Mouse (Mus musculus) hindbrain, embryonic 11.5 days (tissue): ENCODE measurements around the gene Wdr62. TPM values are rescaled to one million over a fixed set of nuclear protein-coding genes. Genes with fewer than 3 reads are reported as not detected.

Source experiments
- ATAC-seq: fragments of 200-750 bp; cut with Nextera tagmentation; 2 replicates; pipeline ENCODE4 v1.8.0; 2017; ENCODE audit warnings: mild to moderate bottlenecking, moderate TSS enrichment, moderate library complexity; ENCODE audit not compliant: low FRiP score
- DNase-seq: peaks from one replicate; pipeline ENCODE4 v3.0.0-alpha.2; 2015; ENCODE audit warnings: low spot score
- H3K27ac ChIP-seq: fragments of 300-500 bp; sonication (generic); 2 replicates; pipeline ENCODE4 v1.5.1; 2014; ENCODE audit warnings: mild to moderate bottlenecking, low read depth, low read length
- H3K27me3 ChIP-seq: fragments of 300-500 bp; sonication (generic); 2 replicates; pipeline ENCODE4 v1.6.1; 2014; ENCODE audit warnings: mild to moderate bottlenecking, low read length, moderate library complexity, mixed read lengths; ENCODE audit not compliant: control insufficient read depth, insufficient read depth
- H3K36me3 ChIP-seq: fragments of 300-500 bp; sonication (generic); 2 replicates; pipeline ENCODE4 v1.6.1; 2014; ENCODE audit warnings: mild to moderate bottlenecking, low read length, moderate library complexity, mixed read lengths; ENCODE audit not compliant: control insufficient read depth, insufficient read depth
- H3K4me1 ChIP-seq: fragments of 300-500 bp; sonication (generic); replicated peaks from 2 replicates; pipeline ENCODE4 v1.6.1; 2014; ENCODE audit warnings: low read length, mixed read lengths; ENCODE audit not compliant: control insufficient read depth, insufficient read depth
- H3K4me2 ChIP-seq: fragments of 300-500 bp; sonication (generic); replicated peaks from 2 replicates; pipeline ENCODE4 v1.6.1; 2014; ENCODE audit warnings: mild to moderate bottlenecking, low read depth, low read length
- H3K4me3 ChIP-seq: fragments of 300-500 bp; sonication (generic); 2 replicates; pipeline ENCODE4 v1.5.1; 2014; ENCODE audit warnings: low read depth, low read length
- H3K9ac ChIP-seq: fragments of 300-500 bp; sonication (generic); 2 replicates; pipeline ENCODE4 v1.6.1; 2014; ENCODE audit warnings: low read depth, low read length
- H3K9me3 ChIP-seq: fragments of 300-500 bp; sonication (generic); 2 replicates; pipeline ENCODE4 v1.6.1; 2016; ENCODE audit warnings: low read length; ENCODE audit not compliant: control insufficient read depth
- WGBS: fragments of 180-500 bp; shearing (Covaris S2); extraction: QIAGEN DNeasy Blood & Tissue Kit; methylation state at CpG from one replicate; pipeline ENCODE4 v1.1.7; 2014; 5-methylcytosine and 5-hydroxymethylcytosine counted together
- polyA plus RNA-seq: library from polyadenylated mRNA; unstranded; fragments of >200 nt; fragmentation: Nextera tagmentation; extraction: Ambion mirVana; gene quantifications from 2 replicates; pipeline ENCODE4 v1.2.1, GENCODE M21; 2014

Gene Wdr62
- polyA plus RNA-seq, 1 experiment from 2014 or later, result 5.9 TPM

- Histone ChIP-seq H3K27me3 (no peaks in the 10 kb centered on the region), H3K27ac (peak overlapping the region; percentile 84), H3K4me2 (peak overlapping the region; percentile 79), H3K9ac (peak overlapping the region; percentile 59), H3K4me3 (peak overlapping the region; percentile 67), H3K9me3 (no peaks in the 10 kb centered on the region), H3K4me1 (no peaks in the 10 kb centered on the region), H3K36me3 (no peaks in the 10 kb centered on the region)
- DNase-seq (peak; percentile 89), ATAC-seq (peak; percentile 87)
- WGBS, result under 1% methylated on average over 20 of the region's 20 CpGs
Observed at GRCm38 (mm10) chr7:30280670-30281138, 485 bp upstream of the Wdr62 start.

GRCm38 (mm10) chr7:30279536-30279935 lies 683 bp downstream of the Wdr62 start:
- no peaks in the 10 kb centered on the region for H3K4me1 ChIP-seq
- peak overlapping the region; percentile 67 for H3K4me3 ChIP-seq
- WGBS, result 0% methylated on average over 6 of the region's 6 CpGs
- no peak for DNase-seq
- no peaks in the 10 kb centered on the region for H3K9me3 ChIP-seq
- peak overlapping the region; percentile 84; the same call in 1 of the 2 replicates for H3K27ac ChIP-seq
- peak; percentile 17; the same call in 1 of the 2 replicates for ATAC-seq
- H3K4me2 ChIP-seq, result peak overlapping the region; percentile 79
- H3K27me3 ChIP-seq, result no peaks in the 10 kb centered on the region
- H3K36me3 ChIP-seq, result no peaks in the 10 kb centered on the region
- peak overlapping the region; percentile 49 for H3K9ac ChIP-seq

- no peak for DNase-seq
- H3K27me3 ChIP-seq, result no peaks in the 10 kb centered on the region
- H3K27ac ChIP-seq, result no peak overlapping the region
- no peaks in the 10 kb centered on the region for H3K36me3 ChIP-seq
- no peak overlapping the region for H3K4me3 ChIP-seq
- H3K4me2 ChIP-seq, result no peak overlapping the region
- H3K4me1 ChIP-seq, result no peaks in the 10 kb centered on the region
- H3K9ac ChIP-seq, result no peak overlapping the region
- WGBS, result 66% methylated on average over 2 of the region's 2 CpGs
- H3K9me3 ChIP-seq, result no peaks in the 10 kb centered on the region
- ATAC-seq, result no peak
Observed at GRCm38 (mm10) chr7:30278911-30279310, 1.3 kb downstream of the Wdr62 start.

GRCm38 (mm10) chr7:30274383-30274782 lies 5.8 kb downstream of the Wdr62 start:
- whole genome bisulfite sequencing, result 86% methylated on average over 6 of the region's 6 CpGs
- Histone ChIP-seq H3K4me2 (no peak overlapping the region), H3K27ac (no peak overlapping the region), H3K4me3 (no peak overlapping the region), H3K27me3 (no peaks in the 10 kb centered on the region), H3K4me1 (no peaks in the 10 kb centered on the region), H3K9ac (no peak overlapping the region), H3K9me3 (no peaks in the 10 kb centered on the region), H3K36me3 (no peaks in the 10 kb centered on the region)
- ATAC-seq, result no peak
- DNase-seq, result no peak

- Histone ChIP-seq H3K9ac (no peak overlapping the region), H3K9me3 (no peaks in the 10 kb centered on the region), H3K36me3 (no peaks in the 10 kb centered on the region), H3K27ac (no peak overlapping the region), H3K4me2 (no peak overlapping the region), H3K4me1 (no peaks in the 10 kb centered on the region), H3K4me3 (no peak overlapping the region), H3K27me3 (no peaks in the 10 kb centered on the region)
- WGBS, result 92% methylated on average over 4 of the region's 4 CpGs
- DNase-seq (no peak), ATAC-seq (no peak)
Observed at GRCm38 (mm10) chr7:30269641-30270040, 10.6 kb downstream of the Wdr62 start.

GRCm38 (mm10) chr7:30266780-30267179 lies 13.4 kb downstream of the Wdr62 start:
- Histone ChIP-seq H3K36me3 (0 out of 2 replicates have a peak, but pooled peaks cover 2% of the 10 kb centered on the region), H3K4me3 (no peak overlapping the region), H3K27me3 (no peaks in the 10 kb centered on the region), H3K4me1 (no peaks in the 10 kb centered on the region), H3K27ac (no peak overlapping the region), H3K4me2 (no peak overlapping the region), H3K9me3 (no peaks in the 10 kb centered on the region), H3K9ac (no peak overlapping the region)
- DNase-seq (no peak), ATAC-seq (no peak)
- WGBS, result 87% methylated on average over 3 of the region's 3 CpGs

GRCm38 (mm10) chr7:30265935-30266334 lies 14.3 kb downstream of the Wdr62 start:
- ATAC-seq (no peak), DNase-seq (no peak)
- H3K9ac ChIP-seq, result no peak overlapping the region
- H3K36me3 ChIP-seq, result 0 out of 2 replicates have a peak, but pooled peaks cover 2% of the 10 kb centered on the region
- no peak overlapping the region for H3K4me2 ChIP-seq
- WGBS, result 93% methylated on average over 7 of the region's 7 CpGs
- H3K4me3 ChIP-seq, result no peak overlapping the region
- no peaks in the 10 kb centered on the region for H3K4me1 ChIP-seq
- no peak overlapping the region for H3K27ac ChIP-seq
- no peaks in the 10 kb centered on the region for H3K9me3 ChIP-seq
- no peaks in the 10 kb centered on the region for H3K27me3 ChIP-seq

GRCm38 (mm10) chr7:30265531-30265930 lies 14.7 kb downstream of the Wdr62 start:
- DNase-seq (no peak), ATAC-seq (no peak)
- no peak overlapping the region for H3K4me2 ChIP-seq
- WGBS, result 93% methylated on average over 5 of the region's 5 CpGs
- H3K27ac ChIP-seq, result no peak overlapping the region
- no peak overlapping the region for H3K9ac ChIP-seq
- H3K27me3 ChIP-seq, result no peaks in the 10 kb centered on the region
- no peak overlapping the region for H3K4me3 ChIP-seq
- no peaks in the 10 kb centered on the region for H3K4me1 ChIP-seq
- 0 out of 2 replicates have a peak, but pooled peaks cover 2% of the 10 kb centered on the region for H3K36me3 ChIP-seq
- no peaks in the 10 kb centered on the region for H3K9me3 ChIP-seq

- no peak for DNase-seq
- ATAC-seq, result no peak
- Histone ChIP-seq H3K9me3 (no peaks in the 10 kb centered on the region), H3K4me3 (no peak overlapping the region), H3K4me2 (no peak overlapping the region), H3K4me1 (no peaks in the 10 kb centered on the region), H3K36me3 (0 out of 2 replicates have a peak, but pooled peaks cover 2% of the 10 kb centered on the region), H3K27me3 (no peaks in the 10 kb centered on the region), H3K27ac (no peak overlapping the region), H3K9ac (no peak overlapping the region)
- 85% methylated on average over 2 of the region's 2 CpGs for WGBS
Observed at GRCm38 (mm10) chr7:30265041-30265440, 15.2 kb downstream of the Wdr62 start.
